Mouse (Mus musculus): ENCODE measurements around the gene Ugt1a5. TPM values are rescaled to one million over a fixed set of nuclear protein-coding genes. Genes with fewer than 3 reads are reported as not detected.
"Not testable (repeated sequence)": the region's sequence is repeated elsewhere in the genome, so short reads cannot be mapped to it uniquely, and the experiment has no call there.

Ugt1a5 gene
- polyA plus RNA-seq, 1 experiment from 2014 or later = not detected

GRCm38 (mm10) chr1:88217144-88217543 lies 51.3 kb downstream of the Ugt1a5 start:
- no peak for ATAC-seq (replicated peaks; ENCODE audit: low FRiP score)

GRCm38 (mm10) chr1:88217576-88217975 lies 51.8 kb downstream of the Ugt1a5 start:
- WGBS = 40% methylated on average over 3 of the region's 3 CpGs
- Histone ChIP-seq H3K27me3 (replicated peaks; ENCODE audit: control insufficient read depth, insufficient read depth, low read length) (no peaks in the 10 kb centered on the region), H3K4me3 (ENCODE audit: low read depth, low read length) (no peak overlapping the region), H3K9ac (ENCODE audit: low read depth, low read length) (no peak overlapping the region), H3K9me3 (ENCODE audit: control insufficient read depth, low read length) (peaks cover 48% of the 10 kb centered on the region), H3K4me2 (no peak overlapping the region), H3K36me3 (ENCODE audit: control insufficient read depth, insufficient read depth, low read length) (no peaks in the 10 kb centered on the region), H3K27ac (ENCODE audit: low read depth, low read length) (no peak overlapping the region), H3K4me1 (replicated peaks; ENCODE audit: control insufficient read depth, insufficient read depth, low read length) (no peaks in the 10 kb centered on the region)
- DNase-seq (ENCODE audit: low spot score) (peak; percentile 30), ATAC-seq (replicated peaks; ENCODE audit: low FRiP score) (no peak)

More at GRCm38 (mm10) chr1:88217144-88217543, 51.3 kb downstream of the Ugt1a5 start:
- no peaks in the 10 kb centered on the region for H3K36me3 ChIP-seq (ENCODE audit: control insufficient read depth, insufficient read depth, low read length)
- no peak overlapping the region for H3K9ac ChIP-seq (ENCODE audit: low read depth, low read length)
- H3K9me3 ChIP-seq (ENCODE audit: control insufficient read depth, low read length) = peaks cover 51% of the 10 kb centered on the region
- H3K4me2 ChIP-seq = no peak overlapping the region
- H3K27me3 ChIP-seq (replicated peaks; ENCODE audit: control insufficient read depth, insufficient read depth, low read length) = no peaks in the 10 kb centered on the region
- H3K4me3 ChIP-seq (ENCODE audit: low read depth, low read length) = no peak overlapping the region
- DNase-seq (ENCODE audit: low spot score) = peak; percentile 33
- H3K4me1 ChIP-seq (replicated peaks; ENCODE audit: control insufficient read depth, insufficient read depth, low read length) = no peaks in the 10 kb centered on the region
- WGBS = 60% methylated on average over 2 of the region's 2 CpGs
- H3K27ac ChIP-seq (ENCODE audit: low read depth, low read length) = no peak overlapping the region

GRCm38 (mm10) chr1:88218051-88218450 lies 52.2 kb downstream of the Ugt1a5 start:
- ATAC-seq (replicated peaks; ENCODE audit: low FRiP score) = no peak
- Histone ChIP-seq H3K9ac (ENCODE audit: low read depth, low read length) (no peak overlapping the region), H3K36me3 (ENCODE audit: control insufficient read depth, insufficient read depth, low read length) (no peaks in the 10 kb centered on the region), H3K27ac (ENCODE audit: low read depth, low read length) (no peak overlapping the region), H3K4me2 (no peak overlapping the region), H3K9me3 (ENCODE audit: control insufficient read depth, low read length) (peaks cover 44% of the 10 kb centered on the region), H3K27me3 (replicated peaks; ENCODE audit: control insufficient read depth, insufficient read depth, low read length) (no peaks in the 10 kb centered on the region), H3K4me1 (replicated peaks; ENCODE audit: control insufficient read depth, insufficient read depth, low read length) (no peaks in the 10 kb centered on the region), H3K4me3 (ENCODE audit: low read depth, low read length) (no peak overlapping the region)
- DNase-seq (ENCODE audit: low spot score) = peak; percentile 46
- 72% methylated on average over 9 of the region's 9 CpGs for WGBS

- H3K27ac ChIP-seq (ENCODE audit: low read depth, low read length) = no peak overlapping the region
- no peak overlapping the region for H3K9ac ChIP-seq (ENCODE audit: low read depth, low read length)
- no peaks in the 10 kb centered on the region for H3K27me3 ChIP-seq (replicated peaks; ENCODE audit: control insufficient read depth, insufficient read depth, low read length)
- peaks cover 38% of the 10 kb centered on the region for H3K9me3 ChIP-seq (ENCODE audit: control insufficient read depth, low read length)
- peak; percentile 37 for DNase-seq (ENCODE audit: low spot score)
- no peak overlapping the region for H3K4me3 ChIP-seq (ENCODE audit: low read depth, low read length)
- no peak for ATAC-seq (replicated peaks; ENCODE audit: low FRiP score)
- no peaks in the 10 kb centered on the region for H3K36me3 ChIP-seq (ENCODE audit: control insufficient read depth, insufficient read depth, low read length)
- H3K4me1 ChIP-seq (replicated peaks; ENCODE audit: control insufficient read depth, insufficient read depth, low read length) = no peaks in the 10 kb centered on the region
- WGBS = 49% methylated on average over 4 of the region's 4 CpGs
- no peak overlapping the region for H3K4me2 ChIP-seq
Observed at GRCm38 (mm10) chr1:88218591-88218990, 52.8 kb downstream of the Ugt1a5 start.

GRCm38 (mm10) chr1:88219054-88219453 lies 53.2 kb downstream of the Ugt1a5 start:
- no peaks in the 10 kb centered on the region for H3K4me1 ChIP-seq (replicated peaks; ENCODE audit: control insufficient read depth, insufficient read depth, low read length)
- no peak overlapping the region for H3K9ac ChIP-seq (ENCODE audit: low read depth, low read length)
- H3K4me3 ChIP-seq (ENCODE audit: low read depth, low read length) = no peak overlapping the region
- no peak overlapping the region for H3K4me2 ChIP-seq
- H3K27me3 ChIP-seq (replicated peaks; ENCODE audit: control insufficient read depth, insufficient read depth, low read length) = no peaks in the 10 kb centered on the region
- H3K9me3 ChIP-seq (ENCODE audit: control insufficient read depth, low read length) = peaks cover 34% of the 10 kb centered on the region
- H3K27ac ChIP-seq (ENCODE audit: low read depth, low read length) = no peak overlapping the region
- no peaks in the 10 kb centered on the region for H3K36me3 ChIP-seq (ENCODE audit: control insufficient read depth, insufficient read depth, low read length)
- DNase-seq (ENCODE audit: low spot score) (peak; percentile 30), ATAC-seq (replicated peaks; ENCODE audit: low FRiP score) (no peak)
- 20% methylated on average over 1 of the region's 1 CpGs for WGBS

- Histone ChIP-seq H3K4me2 (no peak overlapping the region), H3K9ac (ENCODE audit: low read depth, low read length) (no peak overlapping the region), H3K4me1 (replicated peaks; ENCODE audit: control insufficient read depth, insufficient read depth, low read length) (no peaks in the 10 kb centered on the region), H3K27ac (ENCODE audit: low read depth, low read length) (no peak overlapping the region), H3K27me3 (replicated peaks; ENCODE audit: control insufficient read depth, insufficient read depth, low read length) (no peaks in the 10 kb centered on the region), H3K4me3 (ENCODE audit: low read depth, low read length) (no peak overlapping the region), H3K36me3 (ENCODE audit: control insufficient read depth, insufficient read depth, low read length) (no peaks in the 10 kb centered on the region), H3K9me3 (ENCODE audit: control insufficient read depth, low read length) (peaks cover 25% of the 10 kb centered on the region)
- ATAC-seq (replicated peaks; ENCODE audit: low FRiP score) (no peak), DNase-seq (ENCODE audit: low spot score) (peak; percentile 40)
Observed at GRCm38 (mm10) chr1:88220336-88220735, 54.5 kb downstream of the Ugt1a5 start.

- Histone ChIP-seq H3K9ac (ENCODE audit: low read depth, low read length) (no peak overlapping the region), H3K4me2 (no peak overlapping the region), H3K27me3 (replicated peaks; ENCODE audit: control insufficient read depth, insufficient read depth, low read length) (no peaks in the 10 kb centered on the region), H3K4me1 (replicated peaks; ENCODE audit: control insufficient read depth, insufficient read depth, low read length) (no peaks in the 10 kb centered on the region), H3K36me3 (ENCODE audit: control insufficient read depth, insufficient read depth, low read length) (no peaks in the 10 kb centered on the region), H3K27ac (ENCODE audit: low read depth, low read length) (no peak overlapping the region), H3K4me3 (ENCODE audit: low read depth, low read length) (no peak overlapping the region), H3K9me3 (ENCODE audit: control insufficient read depth, low read length) (peaks cover 27% of the 10 kb centered on the region)
- DNase-seq (ENCODE audit: low spot score) (no peak), ATAC-seq (replicated peaks; ENCODE audit: low FRiP score) (no peak)
- 41% methylated on average over 2 of the region's 2 CpGs for WGBS
Observed at GRCm38 (mm10) chr1:88222216-88222615, 56.4 kb downstream of the Ugt1a5 start.

- not testable (repeated sequence) for H3K4me1 ChIP-seq (replicated peaks; ENCODE audit: control insufficient read depth, insufficient read depth, low read length); H3K4me3 ChIP-seq (ENCODE audit: low read depth, low read length); H3K36me3 ChIP-seq (ENCODE audit: control insufficient read depth, insufficient read depth, low read length); H3K4me2 ChIP-seq; H3K9ac ChIP-seq (ENCODE audit: low read depth, low read length); H3K27me3 ChIP-seq (replicated peaks; ENCODE audit: control insufficient read depth, insufficient read depth, low read length); ATAC-seq (replicated peaks; ENCODE audit: low FRiP score); H3K27ac ChIP-seq (ENCODE audit: low read depth, low read length)
- H3K9me3 ChIP-seq (ENCODE audit: control insufficient read depth, low read length) = peaks cover 29% of the 10 kb centered on the region
- DNase-seq (ENCODE audit: low spot score) = peak; percentile 33
Observed at GRCm38 (mm10) chr1:88223011-88223515, 57.3 kb downstream of the Ugt1a5 start.

GRCm38 (mm10) chr1:88223591-88223990 lies 57.8 kb downstream of the Ugt1a5 start:
- H3K4me1 ChIP-seq (replicated peaks; ENCODE audit: control insufficient read depth, insufficient read depth, low read length) = no peaks in the 10 kb centered on the region
- no peak overlapping the region for H3K4me2 ChIP-seq
- DNase-seq (ENCODE audit: low spot score) (peak; percentile 46), ATAC-seq (replicated peaks; ENCODE audit: low FRiP score) (no peak)
- WGBS = 41% methylated on average over 1 of the region's 1 CpGs
- H3K4me3 ChIP-seq (ENCODE audit: low read depth, low read length) = no peak overlapping the region
- H3K9ac ChIP-seq (ENCODE audit: low read depth, low read length) = no peak overlapping the region
- no peaks in the 10 kb centered on the region for H3K36me3 ChIP-seq (ENCODE audit: control insufficient read depth, insufficient read depth, low read length)
- peaks cover 34% of the 10 kb centered on the region for H3K9me3 ChIP-seq (ENCODE audit: control insufficient read depth, low read length)
- no peaks in the 10 kb centered on the region for H3K27me3 ChIP-seq (replicated peaks; ENCODE audit: control insufficient read depth, insufficient read depth, low read length)
- no peak overlapping the region for H3K27ac ChIP-seq (ENCODE audit: low read depth, low read length)
